Mouse (Mus musculus) liver, postnatal 0 days (tissue): ENCODE measurements around the gene Dennd4b.

Experiments used
- CTCF ChIP-seq: sonication (generic); IDR thresholded peaks from 2 replicates; pipeline ENCODE4 v1.5.1; 2016; ENCODE audit warnings: antibody characterized with exemption, low read depth
- EP300 ChIP-seq: IDR thresholded peaks from 2 replicates; pipeline ENCODE4 v1.6.1; 2016; ENCODE audit warnings: antibody characterized with exemption, low read depth, mild to moderate bottlenecking

- TF ChIP-seq CTCF (no peak), EP300 (no peak)
These were observed 14.2 kb upstream of the Dennd4b start for GRCm38 (mm10) chr3:90250791-90251190.
